Mouse (Mus musculus): ENCODE measurements around the gene Prkce. TPM values are rescaled to one million over a fixed set of nuclear protein-coding genes. Genes with fewer than 3 reads are reported as not detected.

Prkce gene
- total and polyA plus RNA-seq, 2 experiments from 2014 or later: 91.3 to 94.3 TPM

DNA sequence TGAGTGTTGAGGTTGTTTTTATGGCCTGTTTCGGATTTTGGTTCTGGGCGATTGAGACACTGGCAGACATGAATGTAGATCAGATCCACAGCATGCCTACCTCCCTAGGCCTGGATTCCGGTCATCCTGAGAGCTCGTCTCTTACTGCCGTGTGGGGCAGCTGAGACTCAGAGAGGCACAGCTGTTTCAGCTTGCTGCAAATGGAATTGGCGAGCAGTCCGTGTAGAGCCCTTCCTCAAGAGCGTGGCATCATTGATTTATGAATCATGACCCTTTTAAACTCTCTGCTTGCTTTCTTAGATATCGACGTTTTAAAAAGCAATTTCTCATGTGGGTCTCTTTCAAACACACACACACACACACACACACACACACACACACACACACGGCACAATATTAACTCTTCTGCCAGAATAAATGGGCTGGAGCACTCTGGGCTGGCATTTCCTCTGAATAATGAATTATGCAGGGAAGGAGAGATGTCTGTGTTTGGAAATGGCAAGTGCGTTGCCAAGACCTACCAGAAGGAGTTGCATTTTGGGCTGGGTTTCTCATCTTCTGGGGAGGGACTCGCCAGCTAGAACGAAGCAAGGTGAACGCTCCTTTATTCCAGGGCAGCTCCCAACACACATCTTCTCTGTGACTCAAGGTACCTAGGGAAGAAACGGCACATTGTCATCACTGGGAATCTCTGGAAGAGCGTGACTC lies 137.5 kb downstream of the Prkce start:
- Histone ChIP-seq H3K27me3 (ENCODE audit: insufficient read depth, low read length) (no peaks in the 10 kb centered on the region), H3K9me3 (ENCODE audit: low read length) (no peaks in the 10 kb centered on the region), H3K27ac (ENCODE audit: low read depth, low read length) (peak overlapping the region; percentile 52; the same call in 1 of the 2 replicates), H3K9ac (no peak overlapping the region), H3K36me3 (ENCODE audit: insufficient read depth) (no peaks in the 10 kb centered on the region), H3K4me3 (ENCODE audit: low read depth, low read length) (no peak overlapping the region), H3K4me2 (ENCODE audit: low read depth) (no peak overlapping the region), H3K4me1 (ENCODE audit: insufficient read depth) (peaks cover 20% of the 10 kb centered on the region)
- 51% methylated on average over 17 of the region's 17 CpGs for WGBS
- TF ChIP-seq CTCF (IDR thresholded peaks at IDR 0.05; ENCODE audit: low read depth): peak; percentile 43
- peak; percentile 61 for ATAC-seq
- DNase-seq: peak; percentile 69

DNA sequence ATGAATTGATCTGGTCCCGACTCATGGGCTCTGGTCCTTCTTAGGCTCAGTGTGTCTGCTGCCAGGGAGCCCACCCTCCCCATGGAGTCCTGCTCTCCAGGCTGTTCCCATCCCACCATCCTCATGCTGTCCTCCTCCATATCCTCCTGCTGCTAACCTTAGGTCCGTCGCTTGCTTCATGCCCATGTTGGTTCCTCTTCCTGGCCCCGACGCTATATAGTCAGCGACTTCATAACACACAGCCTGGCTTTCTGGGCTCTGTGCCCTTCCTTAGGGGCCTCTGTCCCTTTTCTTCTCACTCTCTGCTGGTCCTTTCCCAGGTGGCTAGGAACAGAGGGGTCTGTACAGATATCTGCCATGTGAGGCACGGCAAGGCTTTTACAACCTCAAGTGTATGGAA lies 138.6 kb downstream of the Prkce start:
- 72% methylated on average over 7 of the region's 7 CpGs for WGBS
- peaks cover 22% of the 10 kb centered on the region for H3K4me1 ChIP-seq (ENCODE audit: insufficient read depth)
- TF ChIP-seq CTCF (IDR thresholded peaks at IDR 0.05; ENCODE audit: low read depth): no peak
- no peak overlapping the region for H3K4me2 ChIP-seq (ENCODE audit: low read depth)
- DNase-seq (no peak), ATAC-seq (no peak)
- no peak overlapping the region for H3K4me3 ChIP-seq (ENCODE audit: low read depth, low read length)
- H3K36me3 ChIP-seq (ENCODE audit: insufficient read depth): no peaks in the 10 kb centered on the region
- H3K27me3 ChIP-seq (ENCODE audit: insufficient read depth, low read length): no peaks in the 10 kb centered on the region
- no peaks in the 10 kb centered on the region for H3K9me3 ChIP-seq (ENCODE audit: low read length)
- no peak overlapping the region for H3K9ac ChIP-seq
- no peak overlapping the region for H3K27ac ChIP-seq (ENCODE audit: low read depth, low read length)

DNA sequence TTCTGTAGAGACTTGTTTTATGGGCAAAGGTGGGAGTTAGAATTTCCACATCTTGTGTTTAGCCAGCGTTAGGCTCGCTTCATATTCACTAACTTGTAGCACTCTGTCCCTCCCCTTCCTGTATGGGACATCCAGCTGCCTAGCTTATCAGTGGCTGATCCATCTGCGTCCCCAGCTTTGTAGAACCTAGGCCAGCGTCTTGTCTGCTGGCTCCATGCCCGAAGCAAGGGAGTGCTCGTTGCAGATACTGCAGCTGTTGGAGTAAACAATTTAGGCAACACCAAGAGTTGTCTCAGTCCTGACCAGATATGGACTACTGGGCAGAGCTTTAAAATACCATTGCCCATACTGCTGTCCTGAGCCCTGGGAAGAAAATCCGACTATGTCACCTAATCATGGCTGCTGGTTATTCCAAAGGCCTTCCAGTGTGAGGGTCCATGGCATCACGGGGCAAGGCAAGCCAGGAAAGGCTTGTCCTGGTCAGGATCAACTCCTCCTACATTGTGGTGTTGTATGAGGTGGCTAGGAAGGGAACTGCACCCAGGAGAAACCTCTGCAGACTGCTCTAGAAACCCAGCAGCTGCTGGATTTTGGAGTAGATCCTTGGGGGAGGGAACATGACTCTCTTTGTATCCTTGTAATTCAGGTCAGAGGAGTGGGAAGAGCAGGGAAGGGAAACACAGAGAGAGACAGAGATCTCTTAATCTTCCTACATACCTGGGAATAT lies 146.0 kb downstream of the Prkce start:
- Histone ChIP-seq H3K27ac (ENCODE audit: low read depth, low read length) (no peak overlapping the region), H3K36me3 (ENCODE audit: insufficient read depth) (no peaks in the 10 kb centered on the region), H3K4me1 (ENCODE audit: insufficient read depth) (peaks cover 6% of the 10 kb centered on the region; the same call in 1 of the 2 replicates), H3K9ac (no peak overlapping the region), H3K4me2 (ENCODE audit: low read depth) (no peak overlapping the region), H3K9me3 (ENCODE audit: low read length) (no peaks in the 10 kb centered on the region), H3K4me3 (ENCODE audit: low read depth, low read length) (no peak overlapping the region), H3K27me3 (ENCODE audit: insufficient read depth, low read length) (no peaks in the 10 kb centered on the region)
- 68% methylated on average over 8 of the region's 8 CpGs for WGBS
- DNase-seq (no peak), ATAC-seq (no peak)
- TF ChIP-seq CTCF (IDR thresholded peaks at IDR 0.05; ENCODE audit: low read depth): no peak

DNA sequence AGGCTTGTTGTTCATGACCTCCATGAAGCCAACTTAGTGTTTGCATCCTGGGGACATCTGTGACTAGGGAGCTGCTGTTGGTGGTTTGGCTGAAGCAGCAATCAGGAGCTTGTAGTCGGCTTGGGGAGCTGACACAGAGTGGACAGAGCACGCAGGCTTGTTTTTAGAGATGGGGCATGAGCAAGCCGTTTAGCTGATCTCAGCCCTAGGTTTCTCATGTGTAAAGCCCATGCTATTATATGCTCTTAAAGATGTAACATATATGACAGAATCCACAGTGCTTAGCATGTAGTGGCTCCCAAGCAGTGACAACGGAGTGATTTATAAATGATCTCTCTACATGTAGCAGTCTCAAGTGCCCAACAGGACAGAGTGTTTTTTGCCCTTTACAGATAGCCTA lies 148.3 kb downstream of the Prkce start:
- no peak overlapping the region for H3K9ac ChIP-seq
- peaks cover 6% of the 10 kb centered on the region; the same call in 1 of the 2 replicates for H3K4me1 ChIP-seq (ENCODE audit: insufficient read depth)
- no peaks in the 10 kb centered on the region for H3K36me3 ChIP-seq (ENCODE audit: insufficient read depth)
- TF ChIP-seq CTCF (IDR thresholded peaks at IDR 0.05; ENCODE audit: low read depth): no peak
- H3K27me3 ChIP-seq (ENCODE audit: insufficient read depth, low read length): no peaks in the 10 kb centered on the region
- no peak for ATAC-seq
- H3K4me2 ChIP-seq (ENCODE audit: low read depth): no peak overlapping the region
- H3K27ac ChIP-seq (ENCODE audit: low read depth, low read length): no peak overlapping the region
- WGBS: 91% methylated on average over 4 of the region's 4 CpGs
- H3K9me3 ChIP-seq (ENCODE audit: low read length): peaks cover 4% of the 10 kb centered on the region; the same call in 1 of the 2 replicates
- no peak overlapping the region for H3K4me3 ChIP-seq (ENCODE audit: low read depth, low read length)
- DNase-seq: no peak

DNA sequence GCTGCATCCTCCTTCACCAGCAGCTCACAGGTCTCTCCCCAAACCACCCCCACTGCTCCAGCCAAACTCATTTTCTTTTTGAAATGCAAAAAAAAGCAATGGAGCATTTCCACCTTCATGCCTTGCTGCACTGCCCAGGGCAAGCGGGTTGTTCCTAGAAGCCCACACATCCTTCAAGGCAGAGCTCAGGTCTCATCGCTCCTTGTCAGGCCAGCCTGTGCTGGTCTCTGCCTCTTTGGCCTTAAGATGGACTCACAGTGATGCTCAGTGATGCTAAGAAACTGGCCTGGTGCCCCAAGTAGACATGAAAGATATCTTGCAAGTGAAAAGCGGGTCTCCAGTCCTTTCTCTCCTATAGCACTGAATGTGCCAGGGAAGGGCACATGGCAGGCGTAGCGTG lies 149.2 kb downstream of the Prkce start:
- Histone ChIP-seq H3K27me3 (ENCODE audit: insufficient read depth, low read length) (no peaks in the 10 kb centered on the region), H3K4me2 (ENCODE audit: low read depth) (no peak overlapping the region), H3K36me3 (ENCODE audit: insufficient read depth) (no peaks in the 10 kb centered on the region), H3K9me3 (ENCODE audit: low read length) (peaks cover 4% of the 10 kb centered on the region; the same call in 1 of the 2 replicates), H3K9ac (no peak overlapping the region), H3K4me1 (ENCODE audit: insufficient read depth) (no peaks in the 10 kb centered on the region), H3K4me3 (ENCODE audit: low read depth, low read length) (no peak overlapping the region), H3K27ac (ENCODE audit: low read depth, low read length) (no peak overlapping the region)
- DNase-seq: no peak
- WGBS: 91% methylated on average over 5 of the region's 5 CpGs
- no peak for ATAC-seq
- no peak for TF ChIP-seq CTCF (IDR thresholded peaks at IDR 0.05; ENCODE audit: low read depth)

DNA sequence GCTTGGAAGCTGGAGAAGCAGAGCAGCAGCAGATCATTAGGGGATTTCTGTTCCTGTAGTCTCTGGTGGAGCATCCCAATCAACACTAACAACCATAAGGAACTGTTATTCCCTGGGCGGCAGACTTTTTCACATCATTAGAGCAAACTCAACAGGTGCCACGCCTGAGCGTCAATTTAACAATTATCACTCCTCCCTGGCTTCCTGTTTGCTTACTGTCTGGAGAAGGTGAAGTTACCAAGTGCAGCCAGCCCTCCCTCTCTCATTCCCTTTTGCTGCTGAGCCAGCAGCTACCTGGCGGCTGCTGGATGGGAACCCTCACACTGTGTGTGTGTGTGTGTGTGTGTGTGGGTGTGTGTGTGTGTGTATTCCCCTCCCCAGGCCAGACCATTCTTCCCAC lies 149.6 kb downstream of the Prkce start:
- ATAC-seq: no peak
- no peak for TF ChIP-seq CTCF (IDR thresholded peaks at IDR 0.05; ENCODE audit: low read depth)
- no peaks in the 10 kb centered on the region for H3K36me3 ChIP-seq (ENCODE audit: insufficient read depth)
- H3K4me3 ChIP-seq (ENCODE audit: low read depth, low read length): no peak overlapping the region
- DNase-seq: no peak
- H3K9ac ChIP-seq: no peak overlapping the region
- no peak overlapping the region for H3K27ac ChIP-seq (ENCODE audit: low read depth, low read length)
- 81% methylated on average over 4 of the region's 4 CpGs for WGBS
- H3K9me3 ChIP-seq (ENCODE audit: low read length): peaks cover 4% of the 10 kb centered on the region; the same call in 1 of the 2 replicates
- H3K4me1 ChIP-seq (ENCODE audit: insufficient read depth): no peaks in the 10 kb centered on the region
- H3K27me3 ChIP-seq (ENCODE audit: insufficient read depth, low read length): no peaks in the 10 kb centered on the region
- no peak overlapping the region for H3K4me2 ChIP-seq (ENCODE audit: low read depth)

All from forebrain, postnatal 0 days (tissue).